Mouse (Mus musculus) midbrain, embryonic 13.5 days (tissue): ENCODE data around the gene Gm10644. TPM values are rescaled to one million over a fixed set of nuclear protein-coding genes. Genes with fewer than 3 reads are reported as not detected.
A peak's percentile ranks its signal among the peaks of the same experiment; 100 is the strongest.
"Not testable (repeated sequence)": the region's sequence is repeated elsewhere in the genome, so short reads cannot be mapped to it uniquely, and the experiment has no call there.

ENCODE experiments used
- ATAC-seq: fragments of 200-750 bp; cut with Nextera tagmentation; 2 replicates; pipeline ENCODE4 v1.8.0; 2017; ENCODE audit warnings: mild to moderate bottlenecking, moderate TSS enrichment, moderate library complexity
- H3K27ac ChIP-seq: fragments of 300-500 bp; sonication (generic); 2 replicates; pipeline ENCODE4 v1.5.1; 2015; ENCODE audit warnings: inconsistent platforms, mild to moderate bottlenecking, moderate library complexity
- H3K27me3 ChIP-seq: fragments of 300-500 bp; sonication (generic); 2 replicates; pipeline ENCODE4 v1.6.1; 2015; ENCODE audit warnings: mild to moderate bottlenecking, inconsistent platforms
- H3K36me3 ChIP-seq: fragments of 300-500 bp; sonication (generic); 2 replicates; pipeline ENCODE4 v1.6.1; 2015; ENCODE audit warnings: mild to moderate bottlenecking, inconsistent platforms
- H3K4me1 ChIP-seq: fragments of 300-500 bp; sonication (generic); replicated peaks from 2 replicates; pipeline ENCODE4 v1.6.1; 2015; ENCODE audit warnings: inconsistent platforms
- H3K4me2 ChIP-seq: fragments of 300-500 bp; sonication (generic); replicated peaks from 2 replicates; pipeline ENCODE4 v1.6.1; 2015; ENCODE audit warnings: moderate library complexity, mild to moderate bottlenecking, inconsistent platforms
- H3K4me3 ChIP-seq: fragments of 300-500 bp; sonication (generic); replicated peaks from 2 replicates; pipeline ENCODE4 v1.5.1; 2015; ENCODE audit warnings: mild to moderate bottlenecking, inconsistent platforms
- H3K9ac ChIP-seq: fragments of 300-500 bp; sonication (generic); replicated peaks from 2 replicates; pipeline ENCODE4 v1.6.1; 2015; ENCODE audit warnings: mild to moderate bottlenecking, inconsistent platforms
- H3K9me3 ChIP-seq: fragments of 300-500 bp; sonication (generic); 2 replicates; pipeline ENCODE4 v1.6.1; 2016; ENCODE audit warnings: mild to moderate bottlenecking, inconsistent platforms
- WGBS: fragments of 180-500 bp; shearing (Covaris S2); methylation state at CpG from one replicate; pipeline ENCODE4 v1.1.7; 2015; 5-methylcytosine and 5-hydroxymethylcytosine counted together
- polyA plus RNA-seq: library from polyadenylated mRNA; unstranded; fragments of >200 nt; fragmentation: Nextera tagmentation; extraction: Ambion mirVana; gene quantifications from 2 replicates; pipeline ENCODE4 v1.2.1, GENCODE M21; 2015

The Gm10644 gene
- polyA plus RNA-seq, 1 experiment from 2014 or later: 0.94 TPM

DNA sequence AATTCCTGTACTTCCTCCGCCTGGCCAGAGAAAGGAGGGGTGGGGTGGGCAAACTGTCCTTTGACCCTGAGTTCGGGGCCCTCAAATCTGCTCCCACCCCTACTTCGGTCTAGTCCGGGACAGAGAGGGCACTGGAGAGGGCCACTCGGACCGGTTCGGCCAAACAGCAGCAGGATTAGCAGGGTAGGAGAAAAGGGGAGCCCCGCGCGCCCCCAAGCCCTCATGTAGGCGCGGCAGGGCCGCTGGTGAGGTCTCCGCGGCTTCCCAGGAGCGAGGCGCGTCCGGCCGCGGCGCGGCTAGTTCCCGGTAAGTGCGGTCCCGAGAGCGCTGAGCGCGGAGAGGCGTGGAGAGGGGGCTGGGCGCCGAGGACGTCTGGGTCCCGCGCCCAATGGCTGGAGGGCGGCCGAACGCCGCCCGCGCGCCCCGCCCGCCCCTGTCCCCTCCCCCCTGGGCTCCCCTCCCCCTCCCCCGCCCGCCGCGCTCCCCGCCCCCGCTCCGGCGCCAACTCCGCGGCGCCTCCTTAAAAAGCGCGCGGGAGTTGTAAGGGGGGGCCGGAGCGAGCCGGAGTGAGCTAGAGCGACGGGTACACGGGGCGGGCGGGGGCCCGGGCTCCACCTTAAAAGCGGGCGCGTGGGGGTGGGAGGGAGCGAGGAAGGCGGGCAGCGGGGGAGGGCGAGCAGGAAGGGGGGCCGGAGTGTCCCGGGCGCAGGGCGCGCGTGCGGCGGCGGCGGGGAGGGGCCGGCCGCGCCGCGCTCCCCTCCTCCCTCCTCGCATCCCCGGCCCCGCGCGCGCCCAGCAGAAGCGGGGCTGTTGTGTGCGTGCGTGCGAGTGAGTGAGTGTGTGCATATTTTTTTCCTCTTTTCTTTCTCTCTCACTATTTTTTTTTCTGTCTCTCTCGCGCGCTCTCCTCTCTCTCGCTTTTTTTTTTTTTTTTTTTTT is 41.8 kb upstream of the Gm10644 start:
- Histone ChIP-seq H3K27me3 (peaks cover 29% of the 10 kb centered on the region), H3K9me3 (no peaks in the 10 kb centered on the region), H3K27ac (peak overlapping the region; percentile 98), H3K4me3 (peak overlapping the region; percentile 76), H3K4me2 (peak overlapping the region; percentile 78), H3K9ac (peak overlapping the region; percentile 88), H3K4me1 (peaks cover 35% of the 10 kb centered on the region), H3K36me3 (peaks cover 42% of the 10 kb centered on the region)
- WGBS: under 1% methylated on average over 69 of the region's 103 CpGs
- peak; percentile 77 for ATAC-seq

DNA sequence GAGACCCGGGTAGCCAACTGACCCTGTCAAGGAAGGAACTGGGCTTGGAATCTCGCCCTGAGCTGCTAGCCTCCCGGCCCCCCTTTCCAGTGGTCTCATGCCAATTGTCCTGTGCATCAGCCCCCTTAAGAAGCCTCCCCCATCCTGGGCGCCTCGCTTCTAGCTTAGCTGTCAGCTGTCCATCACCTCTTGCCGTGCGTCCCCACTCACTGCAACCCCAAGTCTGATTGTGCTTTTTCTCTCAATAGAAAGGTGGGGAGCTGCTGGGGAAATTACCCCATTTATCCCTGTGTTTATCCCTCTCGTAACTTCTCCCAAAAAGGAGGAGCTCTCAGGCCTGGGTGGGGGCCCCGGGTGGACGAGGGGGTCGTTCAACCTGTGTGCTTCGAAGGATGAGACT is 41.0 kb upstream of the Gm10644 start:
- H3K4me2 ChIP-seq: peak overlapping the region; percentile 78
- H3K9me3 ChIP-seq: no peaks in the 10 kb centered on the region
- peak overlapping the region; percentile 76 for H3K4me3 ChIP-seq
- peak overlapping the region; percentile 98; the same call in 1 of the 2 replicates for H3K27ac ChIP-seq
- peaks cover 27% of the 10 kb centered on the region for H3K4me1 ChIP-seq
- peaks cover 20% of the 10 kb centered on the region for H3K27me3 ChIP-seq
- no peak overlapping the region for H3K9ac ChIP-seq
- WGBS: 9% methylated on average over 12 of the region's 12 CpGs
- H3K36me3 ChIP-seq: peaks cover 46% of the 10 kb centered on the region
- peak; percentile 34; the same call in 1 of the 2 replicates for ATAC-seq

DNA sequence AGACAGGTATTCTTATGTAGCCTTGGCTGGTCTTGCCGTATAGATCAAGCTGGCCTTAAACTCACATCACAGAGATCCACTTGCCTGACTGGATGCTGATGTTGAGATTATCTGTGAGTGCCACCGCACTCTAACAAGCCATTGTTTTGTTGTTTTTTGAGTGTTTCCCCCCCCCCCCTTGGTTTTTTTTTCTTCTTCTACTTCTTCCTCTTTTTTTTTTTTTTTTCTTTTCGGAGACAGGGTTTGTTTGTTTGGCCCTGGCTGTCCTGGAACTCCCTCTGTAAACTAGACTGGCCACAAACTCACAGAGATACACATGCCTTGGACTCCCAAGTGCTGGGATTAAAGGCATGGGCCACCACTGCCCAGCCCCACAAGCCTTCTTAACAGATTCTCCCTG is 39.0 kb upstream of the Gm10644 start:
- Histone ChIP-seq H3K4me3 (no peak overlapping the region), H3K27ac (no peak overlapping the region), H3K36me3 (peaks cover 52% of the 10 kb centered on the region), H3K9ac (no peak overlapping the region), H3K9me3 (no peaks in the 10 kb centered on the region), H3K27me3 (0 out of 2 replicates have a peak, but pooled peaks cover under 1% of the 10 kb centered on the region), H3K4me2 (no peak overlapping the region), H3K4me1 (peaks cover 14% of the 10 kb centered on the region)
- ATAC-seq: no peak
- 88% methylated on average over 3 of the region's 3 CpGs for WGBS

DNA sequence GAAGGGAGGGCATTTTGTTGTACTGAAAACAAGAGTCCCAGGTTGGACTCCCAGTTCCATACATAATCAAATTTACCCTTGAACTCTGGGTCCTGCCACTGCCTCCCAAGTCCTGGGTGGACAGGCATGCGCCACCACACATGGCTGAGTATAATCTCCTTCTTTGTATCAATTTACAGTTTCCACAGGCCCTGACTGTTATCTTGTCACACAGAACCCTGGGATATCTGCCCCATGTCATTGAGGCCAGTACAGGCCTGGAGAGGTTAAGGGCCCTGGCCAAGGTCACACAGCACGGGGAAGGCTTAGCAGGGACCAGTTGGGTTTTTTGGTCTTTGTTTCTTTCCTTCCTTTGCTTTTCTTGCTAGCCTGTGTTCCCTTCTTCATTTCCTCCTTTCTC is 37.5 kb upstream of the Gm10644 start:
- no peak for ATAC-seq
- Histone ChIP-seq H3K4me1 (peaks cover 9% of the 10 kb centered on the region), H3K9ac (no peak overlapping the region), H3K27ac (no peak overlapping the region), H3K27me3 (no peaks in the 10 kb centered on the region), H3K36me3 (peaks cover 67% of the 10 kb centered on the region), H3K4me2 (no peak overlapping the region), H3K4me3 (no peak overlapping the region), H3K9me3 (no peaks in the 10 kb centered on the region)
- 88% methylated on average over 2 of the region's 2 CpGs for WGBS

DNA sequence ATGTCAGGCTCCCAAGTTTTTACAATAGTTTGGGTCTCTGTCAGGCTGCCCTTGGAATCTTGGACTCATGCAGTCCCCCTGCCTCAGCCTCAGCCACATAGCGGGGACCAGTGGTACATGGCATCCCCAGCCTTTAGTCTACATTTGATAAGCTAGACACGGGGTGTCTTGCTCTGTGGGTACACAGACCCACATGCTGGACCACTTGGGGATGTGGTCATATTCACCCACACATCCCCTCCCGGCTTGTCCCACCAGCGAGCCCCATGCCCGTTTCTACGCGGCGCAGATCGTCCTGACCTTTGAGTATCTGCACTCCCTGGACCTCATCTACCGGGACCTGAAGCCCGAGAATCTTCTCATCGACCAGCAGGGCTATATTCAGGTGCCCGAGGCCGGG is 35.2 kb upstream of the Gm10644 start:
- 97% methylated on average over 14 of the region's 14 CpGs for WGBS
- ATAC-seq: no peak

DNA sequence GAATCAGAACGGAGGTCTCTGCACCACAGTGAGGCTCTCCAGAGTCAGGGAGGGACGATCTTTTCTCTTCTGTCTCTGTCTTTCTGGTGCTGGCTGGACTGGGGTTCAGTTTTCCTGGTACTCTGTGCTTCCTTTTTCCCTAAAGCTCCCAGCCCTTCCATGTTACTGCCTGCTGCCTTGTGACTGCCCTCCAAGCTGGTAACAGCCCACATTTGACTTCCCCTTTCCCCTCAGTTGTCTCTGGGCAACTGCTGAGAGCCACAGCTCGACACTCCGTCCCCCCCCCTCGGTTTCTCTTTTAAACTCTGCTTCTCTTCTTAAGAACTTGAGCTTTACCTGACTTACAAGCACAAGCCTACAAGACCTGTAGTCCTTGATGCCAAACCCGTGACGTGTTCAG is 34.2 kb upstream of the Gm10644 start:
- WGBS: 93% methylated on average over 7 of the region's 7 CpGs
- Histone ChIP-seq H3K36me3 (peaks cover 91% of the 10 kb centered on the region), H3K4me3 (no peak overlapping the region)

More for the DNA sequence above, 35.2 kb upstream of the Gm10644 start:
- H3K4me3 ChIP-seq: no peak overlapping the region
- H3K9me3 ChIP-seq: no peaks in the 10 kb centered on the region
- H3K4me1 ChIP-seq: no peaks in the 10 kb centered on the region
- no peak overlapping the region for H3K9ac ChIP-seq
- H3K27ac ChIP-seq: no peak overlapping the region
- no peak overlapping the region for H3K4me2 ChIP-seq
- H3K36me3 ChIP-seq: peaks cover 89% of the 10 kb centered on the region
- H3K27me3 ChIP-seq: no peaks in the 10 kb centered on the region

DNA sequence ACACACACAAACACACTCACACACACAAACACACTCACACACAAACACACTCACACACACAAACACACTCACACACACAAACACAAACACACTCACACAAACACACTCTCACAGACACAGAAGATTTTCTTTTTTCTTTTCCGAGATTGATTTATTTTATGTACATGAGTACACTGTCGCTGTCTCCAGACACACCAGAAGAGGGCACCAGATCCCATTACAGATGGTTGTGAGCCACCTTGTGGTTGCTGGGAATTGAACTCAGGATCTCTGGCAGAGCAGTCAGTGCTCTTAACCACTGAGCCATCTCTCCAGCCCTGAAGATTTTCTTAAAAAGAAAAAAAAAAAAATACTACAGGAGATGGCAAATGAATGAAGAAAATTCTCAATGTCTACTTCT is 28.2 kb upstream of the Gm10644 start:
- peaks cover 84% of the 10 kb centered on the region for H3K36me3 ChIP-seq
- H3K27me3 ChIP-seq, H3K4me3 ChIP-seq, H3K27ac ChIP-seq, H3K9ac ChIP-seq, H3K9me3 ChIP-seq, H3K4me1 ChIP-seq, ATAC-seq, H3K4me2 ChIP-seq: not testable (repeated sequence)
- WGBS: 97% methylated on average over 2 of the region's 2 CpGs

More for the DNA sequence above, 34.2 kb upstream of the Gm10644 start:
- Histone ChIP-seq H3K4me2 (no peak overlapping the region), H3K9ac (no peak overlapping the region), H3K27ac (no peak overlapping the region), H3K4me1 (no peaks in the 10 kb centered on the region), H3K9me3 (no peaks in the 10 kb centered on the region), H3K27me3 (no peaks in the 10 kb centered on the region)
- ATAC-seq: no peak

DNA sequence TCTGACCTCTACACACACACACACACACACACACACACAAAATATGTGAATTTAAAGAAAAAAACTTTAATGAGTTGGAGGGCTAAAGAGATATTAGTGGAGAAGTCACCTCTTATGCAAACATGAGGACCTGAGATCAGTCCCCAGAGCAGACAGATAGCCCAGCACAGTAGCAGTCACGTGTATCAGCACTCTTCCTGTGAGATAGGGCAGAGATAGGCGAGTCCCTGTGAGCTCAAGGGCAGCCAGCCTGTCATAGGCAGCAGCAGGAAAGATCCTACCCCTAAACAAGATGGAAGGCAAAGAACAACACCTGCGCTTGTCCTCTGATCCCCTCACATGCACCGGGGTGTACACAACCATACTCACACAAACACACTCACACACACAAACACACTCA is 27.4 kb upstream of the Gm10644 start:
- Histone ChIP-seq H3K4me3 (no peak overlapping the region), H3K27ac (no peak overlapping the region), H3K36me3 (peaks cover 76% of the 10 kb centered on the region), H3K4me1 (peaks cover 15% of the 10 kb centered on the region), H3K9me3 (no peaks in the 10 kb centered on the region), H3K9ac (no peak overlapping the region), H3K27me3 (no peaks in the 10 kb centered on the region), H3K4me2 (no peak overlapping the region)
- ATAC-seq: no peak
- 91% methylated on average over 4 of the region's 4 CpGs for WGBS

DNA sequence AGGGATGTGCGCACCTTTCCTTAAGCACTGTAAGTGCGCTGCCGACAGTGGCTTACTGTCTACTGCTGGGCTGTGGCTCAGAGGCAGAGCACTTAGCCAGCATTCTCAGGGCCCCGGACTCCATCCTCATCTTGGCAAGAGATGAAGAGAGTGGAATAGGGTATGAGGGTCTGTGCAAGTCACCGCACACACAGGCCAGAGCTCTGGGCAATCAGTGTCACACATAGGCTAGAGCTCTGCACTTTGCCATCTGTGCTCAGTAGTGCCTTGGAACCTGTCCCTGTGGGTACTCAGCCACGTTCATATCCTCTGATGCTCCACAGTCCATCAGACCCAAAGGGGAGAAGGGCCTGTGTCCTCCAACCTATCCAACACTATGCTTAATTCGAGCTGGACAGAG is 26.5 kb upstream of the Gm10644 start:
- no peak overlapping the region for H3K4me3 ChIP-seq
- H3K4me1 ChIP-seq: peaks cover 23% of the 10 kb centered on the region
- no peaks in the 10 kb centered on the region for H3K9me3 ChIP-seq
- H3K27ac ChIP-seq: no peak overlapping the region
- H3K27me3 ChIP-seq: no peaks in the 10 kb centered on the region
- peaks cover 67% of the 10 kb centered on the region for H3K36me3 ChIP-seq
- ATAC-seq: no peak
- H3K9ac ChIP-seq: no peak overlapping the region; the same call in 1 of the 2 replicates
- no peak overlapping the region for H3K4me2 ChIP-seq
- 98% methylated on average over 7 of the region's 7 CpGs for WGBS

DNA sequence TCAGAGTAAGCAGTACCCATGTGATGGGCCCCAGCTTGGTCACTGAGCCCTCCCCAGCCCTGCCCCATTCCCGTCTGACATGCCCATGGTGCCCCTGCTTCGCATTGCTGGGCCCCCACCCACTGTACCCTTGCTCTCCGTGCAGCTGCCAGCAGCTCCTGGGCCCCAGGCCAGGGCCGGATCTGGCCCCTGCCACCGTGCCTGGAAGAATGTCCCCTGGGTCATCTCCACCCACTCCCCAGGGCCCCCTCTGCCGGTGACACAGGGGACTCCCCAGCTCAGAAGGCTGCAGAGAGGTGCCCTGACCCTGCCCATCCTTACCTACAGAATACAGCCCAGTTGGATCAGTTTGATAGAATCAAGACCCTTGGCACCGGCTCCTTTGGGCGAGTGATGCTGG is 25.8 kb upstream of the Gm10644 start:
- Histone ChIP-seq H3K9ac (no peak overlapping the region), H3K4me2 (no peak overlapping the region), H3K4me1 (peaks cover 27% of the 10 kb centered on the region), H3K36me3 (peaks cover 60% of the 10 kb centered on the region), H3K27me3 (no peaks in the 10 kb centered on the region), H3K27ac (no peak overlapping the region), H3K9me3 (no peaks in the 10 kb centered on the region), H3K4me3 (no peak overlapping the region)
- WGBS: 84% methylated on average over 8 of the region's 8 CpGs
- no peak for ATAC-seq

DNA sequence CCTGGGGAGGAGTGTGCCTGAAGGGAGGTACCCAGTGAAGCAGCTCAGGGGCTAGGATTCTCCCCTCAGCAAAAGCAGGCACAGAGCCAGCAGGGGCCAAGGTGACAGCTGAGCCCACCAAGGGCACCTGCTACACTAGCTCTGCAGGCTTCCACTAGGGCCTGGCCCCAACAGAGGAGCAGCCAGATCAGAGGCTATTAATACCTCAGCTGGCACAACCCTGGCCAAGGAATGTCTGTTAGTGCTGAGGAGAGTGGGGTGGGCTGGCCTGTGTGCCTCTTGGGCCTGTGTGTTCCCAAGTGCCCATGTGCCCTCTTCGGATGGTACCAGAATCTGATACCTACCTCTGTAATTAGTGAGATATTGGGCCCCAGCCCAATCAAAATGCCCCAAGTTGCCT is 25.2 kb upstream of the Gm10644 start:
- WGBS: 81% methylated on average over 1 of the region's 1 CpGs
- H3K36me3 ChIP-seq: peaks cover 55% of the 10 kb centered on the region
- H3K4me1 ChIP-seq: peaks cover 27% of the 10 kb centered on the region
- H3K27ac ChIP-seq: no peak overlapping the region
- no peaks in the 10 kb centered on the region for H3K9me3 ChIP-seq
- no peak overlapping the region for H3K9ac ChIP-seq
- no peak for ATAC-seq
- H3K27me3 ChIP-seq: no peaks in the 10 kb centered on the region
- no peak overlapping the region for H3K4me2 ChIP-seq
- H3K4me3 ChIP-seq: no peak overlapping the region

DNA sequence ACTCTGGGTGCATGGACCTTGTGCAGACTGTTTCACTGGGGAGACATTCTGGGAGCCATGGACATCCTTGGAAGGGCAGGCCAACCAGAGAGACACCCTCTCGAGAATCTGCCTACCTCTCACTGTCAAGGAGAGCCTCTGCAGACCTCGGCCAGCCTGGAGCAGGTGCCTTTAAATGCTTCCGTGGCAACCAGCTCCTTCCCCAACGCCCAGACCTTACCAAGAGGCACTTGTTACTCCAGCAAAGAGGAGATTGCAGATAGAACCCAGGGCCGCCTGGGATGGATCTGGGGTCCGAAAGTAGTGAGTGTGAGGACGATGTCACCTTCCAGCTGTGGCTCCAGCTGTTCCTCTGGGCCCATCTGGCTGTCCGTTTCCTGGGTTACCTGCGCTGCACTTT is 23.2 kb upstream of the Gm10644 start:
- Histone ChIP-seq H3K9me3 (no peaks in the 10 kb centered on the region), H3K9ac (peak overlapping the region; percentile 36; the same call in 1 of the 2 replicates), H3K4me3 (no peak overlapping the region; the same call in 1 of the 2 replicates), H3K27ac (no peak overlapping the region), H3K27me3 (no peaks in the 10 kb centered on the region), H3K4me2 (0 out of 2 replicates have a peak overlapping the region, but pooled peaks have one; percentile 13), H3K4me1 (peaks cover 43% of the 10 kb centered on the region), H3K36me3 (peaks cover 38% of the 10 kb centered on the region)
- no peak for ATAC-seq
- WGBS: 66% methylated on average over 9 of the region's 9 CpGs
